Mouse (Mus musculus) MEL (cell line): Measurements from ENCODE around the gene Mblac1. TPM values are rescaled to one million over a fixed set of nuclear protein-coding genes. Genes with fewer than 3 reads are reported as not detected.
"Not testable (repeated sequence)": the region's sequence is repeated elsewhere in the genome, so short reads cannot be mapped to it uniquely, and the experiment has no call there.

Experiments
- DNase-seq: peaks from one replicate; pipeline ENCODE4 v3.0.0; 2011; ENCODE audit warnings: low read depth, low spot score
- H3K27ac ChIP-seq: 2 replicates; pipeline ENCODE4 v1.5.1; 2012; ENCODE audit warnings: low read depth, mild to moderate bottlenecking, control low read depth, low read length, moderate library complexity; ENCODE audit not compliant: control insufficient read depth
- H3K27me3 ChIP-seq, 2 experiments: fragments of 150-350 bp in 1 of 2; sonication (generic) in 1 of 2; 2 replicates each; pipeline ENCODE4 v1.6.1; 2012; ENCODE audit warnings: low read length in 2 of 2, mild to moderate bottlenecking in 2 of 2, improper control_type of control experiment in 1 of 2, moderate library complexity in 1 of 2; ENCODE audit not compliant: insufficient read depth in 2 of 2, control insufficient read depth in 1 of 2
- H3K36me3 ChIP-seq, 2 experiments: 2 replicates each; pipeline ENCODE4 v1.6.1; 2012 to 2014; ENCODE audit warnings: low read length in 2 of 2, improper control_type of control experiment in 1 of 2, inconsistent platforms in 1 of 2, mild to moderate bottlenecking in 1 of 2; ENCODE audit not compliant: insufficient read depth in 2 of 2, control insufficient read depth in 1 of 2
- H3K4me1 ChIP-seq, 2 experiments: fragments of 150-350 bp in 1 of 2; sonication (generic) in 1 of 2; 2 replicates each; pipeline ENCODE4 v1.6.1; 2012; ENCODE audit warnings: low read length in 2 of 2, improper control_type of control experiment in 1 of 2, mild to moderate bottlenecking in 1 of 2; ENCODE audit not compliant: insufficient read depth in 2 of 2, control insufficient read depth in 1 of 2
- H3K4me3 ChIP-seq, 2 experiments: fragments of 150-350 bp in 1 of 2; sonication (generic) in 1 of 2; 2 replicates each; pipeline ENCODE4 v1.5.1; 2012; ENCODE audit warnings: low read depth in 2 of 2, low read length in 2 of 2, mild to moderate bottlenecking in 2 of 2, moderate library complexity in 2 of 2, control low read depth in 1 of 2, improper control_type of control experiment in 1 of 2; ENCODE audit not compliant: control insufficient read depth in 1 of 2, insufficient read depth in 1 of 2
- H3K79me2 ChIP-seq: 2 replicates; pipeline ENCODE4 v1.6.1; 2012; ENCODE audit warnings: mild to moderate bottlenecking, low read length, moderate library complexity; ENCODE audit not compliant: control insufficient read depth, poor library complexity, insufficient read depth
- H3K9ac ChIP-seq: 2 replicates; pipeline ENCODE4 v1.6.1; 2012; ENCODE audit warnings: low read depth, mild to moderate bottlenecking, control low read depth, low read length, moderate library complexity; ENCODE audit not compliant: control insufficient read depth, poor library complexity, severe bottlenecking
- H3K9me3 ChIP-seq: fragments of 150-350 bp; sonication (generic); replicated peaks from 2 replicates; pipeline ENCODE4 v1.6.1; 2012; ENCODE audit warnings: mild to moderate bottlenecking, low read length, improper control_type of control experiment, moderate library complexity; ENCODE audit not compliant: insufficient read depth
- CHD2 ChIP-seq: IDR thresholded peaks from 2 replicates; pipeline ENCODE4 v1.6.1; 2011; ENCODE audit warnings: low read length, improper control_type of control experiment
- CTCF ChIP-seq, 3 experiments: IDR thresholded peaks in 2 of 3; conservative IDR thresholded peaks in 1 of 3; 2 replicates each; pipeline ENCODE4 v1.5.1; 2011 to 2012; ENCODE audit warnings: low read length in 3 of 3, low read depth in 2 of 3, mild to moderate bottlenecking in 2 of 3, improper control_type of control experiment in 1 of 3, inconsistent platforms in 1 of 3, mixed read lengths in 1 of 3, moderate library complexity in 1 of 3; ENCODE audit not compliant: control insufficient read depth in 1 of 3, insufficient read depth in 1 of 3, poor library complexity in 1 of 3, severe bottlenecking in 1 of 3
- E2F4 ChIP-seq: IDR thresholded peaks from 2 replicates; pipeline ENCODE4 v1.6.1; 2011; ENCODE audit warnings: low read depth, low read length, improper control_type of control experiment, borderline replicate concordance
- EP300 ChIP-seq, 2 experiments: IDR thresholded peaks; 2 replicates each; pipeline ENCODE4 v1.6.1; 2011; ENCODE audit warnings: improper control_type of control experiment in 2 of 2, low read length in 2 of 2, low read depth in 1 of 2, mild to moderate bottlenecking in 1 of 2
- ETS1 ChIP-seq: IDR thresholded peaks from 2 replicates; pipeline ENCODE4 v1.6.1; 2012; ENCODE audit warnings: low read depth, mild to moderate bottlenecking, inconsistent platforms, low read length, improper control_type of control experiment, moderate library complexity
- HCFC1 ChIP-seq: IDR thresholded peaks from 2 replicates; pipeline ENCODE4 v1.6.1; 2012; ENCODE audit warnings: low read depth, mild to moderate bottlenecking, inconsistent platforms, low read length, improper control_type of control experiment, moderate library complexity
- JUND ChIP-seq: IDR thresholded peaks from 2 replicates; pipeline ENCODE4 v1.6.1; 2011; ENCODE audit warnings: low read depth, mild to moderate bottlenecking, improper control_type of control experiment, low read length
- KAT2A ChIP-seq: conservative IDR thresholded peaks from 2 replicates; pipeline ENCODE4 v1.6.1; 2012; ENCODE audit warnings: low read depth, low read length, improper control_type of control experiment, inconsistent platforms
- MAFK ChIP-seq: IDR thresholded peaks from 2 replicates; pipeline ENCODE4 v1.6.1; 2011; ENCODE audit warnings: low read depth, mild to moderate bottlenecking, low read length, improper control_type of control experiment, borderline replicate concordance
- MAX ChIP-seq: IDR thresholded peaks from 2 replicates; pipeline ENCODE4 v1.6.1; 2011; ENCODE audit warnings: low read length, improper control_type of control experiment
- MEF2A ChIP-seq: IDR thresholded peaks from 2 replicates; pipeline ENCODE4 v1.6.1; 2014; ENCODE audit warnings: low read depth, mild to moderate bottlenecking, inconsistent platforms, low read length, improper control_type of control experiment; ENCODE audit not compliant: poor library complexity, insufficient replicate concordance, severe bottlenecking; ENCODE audit errors: extremely low read depth
- MXI1 ChIP-seq: IDR thresholded peaks from 2 replicates; pipeline ENCODE4 v1.6.1; 2011; ENCODE audit warnings: mild to moderate bottlenecking, low read depth, low read length, improper control_type of control experiment
- MYC ChIP-seq: IDR thresholded peaks from 2 replicates; pipeline ENCODE4 v1.6.1; 2011; ENCODE audit warnings: low read depth, mild to moderate bottlenecking, low read length, improper control_type of control experiment, moderate library complexity
- NELFE ChIP-seq: IDR thresholded peaks from 2 replicates; pipeline ENCODE4 v1.6.1; 2011; ENCODE audit warnings: low read depth, low read length, improper control_type of control experiment
- POLR2A ChIP-seq, 2 experiments: IDR thresholded peaks; 2 replicates each; pipeline ENCODE4 v1.6.1; 2011 to 2012; ENCODE audit warnings: low read length in 2 of 2, mild to moderate bottlenecking in 2 of 2, control low read depth in 1 of 2, improper control_type of control experiment in 1 of 2, low read depth in 1 of 2, moderate library complexity in 1 of 2; ENCODE audit not compliant: control insufficient read depth in 1 of 2, insufficient read depth in 1 of 2, poor library complexity in 1 of 2
- POLR2AphosphoS2 ChIP-seq: IDR thresholded peaks from 2 replicates; pipeline ENCODE4 v1.6.1; 2011; ENCODE audit warnings: low read length, improper control_type of control experiment
- POLR2AphosphoS5 ChIP-seq: IDR thresholded peaks from 2 replicates; pipeline ENCODE4 v1.6.1; 2012; ENCODE audit warnings: low read depth, borderline replicate concordance, mild to moderate bottlenecking, inconsistent platforms, low read length, moderate library complexity, mixed read lengths
- RAD21 ChIP-seq: IDR thresholded peaks from 2 replicates; pipeline ENCODE4 v1.6.1; 2011; ENCODE audit warnings: mild to moderate bottlenecking, low read depth, low read length, improper control_type of control experiment
- SIN3A ChIP-seq: IDR thresholded peaks from 2 replicates; pipeline ENCODE4 v1.6.1; 2012; ENCODE audit warnings: low read length, improper control_type of control experiment, inconsistent platforms
- SMC3 ChIP-seq: IDR thresholded peaks from 2 replicates; pipeline ENCODE4 v1.6.1; 2011; ENCODE audit warnings: low read depth, low read length, improper control_type of control experiment
- TAL1 ChIP-seq: IDR thresholded peaks from 2 replicates; pipeline ENCODE4 v1.6.1; 2012; ENCODE audit warnings: mild to moderate bottlenecking, inconsistent platforms, low read length, moderate library complexity, mixed read lengths
- TBP ChIP-seq: IDR thresholded peaks from 2 replicates; pipeline ENCODE4 v1.8.0; 2011; ENCODE audit warnings: low read depth, low read length, improper control_type of control experiment
- USF1 ChIP-seq: IDR thresholded peaks from 2 replicates; pipeline ENCODE4 v1.6.1; 2014; ENCODE audit warnings: low read depth, mild to moderate bottlenecking, inconsistent platforms, low read length, improper control_type of control experiment, moderate library complexity
- USF2 ChIP-seq, 2 experiments: IDR thresholded peaks; 2 replicates each; pipeline ENCODE4 v1.6.1; 2011 to 2012; ENCODE audit warnings: improper control_type of control experiment in 2 of 2, low read length in 2 of 2, borderline replicate concordance in 1 of 2, inconsistent platforms in 1 of 2, low read depth in 1 of 2, mild to moderate bottlenecking in 1 of 2; ENCODE audit not compliant: insufficient read depth in 1 of 2
- ZKSCAN1 ChIP-seq: IDR thresholded peaks from 2 replicates; pipeline ENCODE4 v1.6.1; 2012; ENCODE audit warnings: low read depth, mild to moderate bottlenecking, inconsistent platforms, low read length, improper control_type of control experiment, moderate library complexity
- ZMIZ1 ChIP-seq: IDR thresholded peaks from 2 replicates; pipeline ENCODE4 v1.6.1; 2012; ENCODE audit warnings: low read depth, mild to moderate bottlenecking, inconsistent platforms, low read length, improper control_type of control experiment, moderate library complexity
- polyA plus RNA-seq, 2 experiments: library from polyadenylated mRNA; stranded (reverse) in 1 of 2; unstranded in 1 of 2; fragments of >175 nt in 1 of 2; fragments of >200 nt in 1 of 2; gene quantifications; 2 replicates each; pipeline versions ENCODE4 v1.2.1 to v1.2.4; 2012; ENCODE audit warnings: low replicate concordance in 2 of 2, low read depth in 1 of 2; ENCODE audit not compliant: insufficient read length in 2 of 2, insufficient read depth in 1 of 2, missing spikeins in 1 of 2
- total RNA-seq: library from RNA; depleted of rRNA; stranded (reverse); fragments of 300-350 nt; gene quantifications from 2 replicates; pipeline ENCODE4 v1.2.3, GENCODE M21; 2012

Mblac1 gene
- total and polyA plus RNA-seq, 3 experiments = 5.0 to 5.7 TPM; not detected in 1

- DNase-seq, H3K9ac ChIP-seq, H3K79me2 ChIP-seq, H3K4me3 ChIP-seq, H3K27ac ChIP-seq, H3K27me3 ChIP-seq, H3K36me3 ChIP-seq, H3K9me3 ChIP-seq, H3K4me1 ChIP-seq: not testable (repeated sequence)
These were observed 22.5 kb downstream of the Mblac1 start for GRCm38 (mm10) chr5:138216632-138217031.

- Histone ChIP-seq H3K27me3 (peaks cover 2% of the 10 kb centered on the region in 2 experiments; a peak in 1 of 4 replicates), H3K36me3 (peaks cover 0 to 2% of the 10 kb centered on the region in 2 experiments; a peak in 1 of 4 replicates), H3K4me1 (peaks cover 0 to 2% of the 10 kb centered on the region in 2 experiments; a peak in 1 of 4 replicates), H3K4me3 (no peak overlapping the region), H3K9ac (no peak overlapping the region), H3K27ac (no peak overlapping the region), H3K9me3 (no peaks in the 10 kb centered on the region), H3K79me2 (no peaks in the 10 kb centered on the region)
- DNase-seq = no peak
- TF ChIP-seq ETS1 = no peak
- TF ChIP-seq RAD21 = no peak
- TF ChIP-seq E2F4 = no peak
- no peak for TF ChIP-seq MAFK
- TF ChIP-seq MEF2A = no peak
- TF ChIP-seq JUND = no peak
- no peak for TF ChIP-seq NELFE
- TF ChIP-seq SIN3A = no peak
- TF ChIP-seq POLR2A (IDR thresholded peaks at IDR 0.05; ENCODE audit: control insufficient read depth in 1 of 2, insufficient read depth in 1 of 2, low read depth in 1 of 2, low read length in 2 of 2, poor library complexity in 1 of 2) = no peak
- no peak for TF ChIP-seq MXI1
- TF ChIP-seq TAL1 = no peak
- no peak for TF ChIP-seq TBP
- TF ChIP-seq POLR2AphosphoS5 = no peak
These were observed 25.8 kb downstream of the Mblac1 start for GRCm38 (mm10) chr5:138219864-138220263.

GRCm38 (mm10) chr5:138222111-138222510 is 28.0 kb downstream of the Mblac1 start:
- peak; percentile 92 for DNase-seq
- H3K9ac ChIP-seq = no peak overlapping the region
- TF ChIP-seq MYC = no peak
- TF ChIP-seq USF1 = no peak
- peak; percentile 97 for TF ChIP-seq SMC3
- no peak for TF ChIP-seq POLR2A (IDR thresholded peaks at IDR 0.05; ENCODE audit: control insufficient read depth in 1 of 2, insufficient read depth in 1 of 2, low read depth in 1 of 2, low read length in 2 of 2, poor library complexity in 1 of 2)
- no peak for TF ChIP-seq ETS1
- no peak for TF ChIP-seq E2F4
- peak; percentile 96 to 99 (median 97) for TF ChIP-seq CTCF (IDR thresholded peaks at IDR 0.05 in 2 of 3, conservative IDR thresholded peaks at IDR 0.05 in 1 of 3; ENCODE audit: control insufficient read depth in 1 of 3, insufficient read depth in 1 of 3, low read depth in 2 of 3, low read length in 3 of 3, poor library complexity in 1 of 3, severe bottlenecking in 1 of 3)
- no peak for TF ChIP-seq KAT2A
- no peak for TF ChIP-seq MAFK
- no peak for TF ChIP-seq ZMIZ1
- TF ChIP-seq ZKSCAN1 = no peak
- TF ChIP-seq POLR2AphosphoS5 = no peak
- no peak for TF ChIP-seq POLR2AphosphoS2
- TF ChIP-seq MAX = no peak
- peak; percentile 98 for TF ChIP-seq RAD21
- no peak for TF ChIP-seq CHD2
- no peak for TF ChIP-seq USF2 (IDR thresholded peaks at IDR 0.05; ENCODE audit: borderline replicate concordance in 1 of 2, insufficient read depth in 1 of 2, low read depth in 1 of 2, low read length in 2 of 2)
- no peak for TF ChIP-seq EP300 (IDR thresholded peaks at IDR 0.05; ENCODE audit: low read depth in 1 of 2, low read length in 2 of 2)
- TF ChIP-seq HCFC1 = 0 out of 2 replicates have a peak, but pooled peaks have one; percentile 26

More at GRCm38 (mm10) chr5:138222111-138222510, 28.0 kb downstream of the Mblac1 start:
- Histone ChIP-seq H3K36me3 (peaks cover 0 to 5% of the 10 kb centered on the region in 2 experiments; a peak in 1 of 4 replicates), H3K27me3 (peaks cover 2% of the 10 kb centered on the region in 2 experiments; a peak in 1 of 4 replicates), H3K27ac (no peak overlapping the region), H3K9me3 (no peaks in the 10 kb centered on the region), H3K4me1 (peaks cover 0 to 9% of the 10 kb centered on the region in 2 experiments; a peak in 2 of 4 replicates), H3K4me3 (no peak overlapping the region), H3K79me2 (no peaks in the 10 kb centered on the region)
